Mouse (Mus musculus) spleen, adult 2 months (tissue): ENCODE results near the gene 4930470P17Rik. TPM values are rescaled to one million over a fixed set of nuclear protein-coding genes. Genes with fewer than 3 reads are reported as not detected.

Experiments
- DNase-seq, 2 experiments: peaks; one replicate each; pipeline versions ENCODE4 v3.0.0 to v3.0.0-alpha.2; 2012 to 2021; ENCODE audit warnings: low spot score in 2 of 2, low read depth in 1 of 2
- H3K27ac ChIP-seq: fragments of 200-500 bp; 2 replicates; pipeline ENCODE4 v1.5.1; 2012; ENCODE audit warnings: low read length, inconsistent platforms; ENCODE audit not compliant: insufficient read depth
- H3K27me3 ChIP-seq: fragments of 200-500 bp; 2 replicates; pipeline ENCODE4 v1.6.1; 2012; ENCODE audit warnings: mild to moderate bottlenecking, moderate library complexity, low read length, inconsistent platforms; ENCODE audit not compliant: control insufficient read depth, insufficient read depth
- H3K36me3 ChIP-seq: fragments of 200-500 bp; 2 replicates; pipeline ENCODE4 v1.6.1; 2012; ENCODE audit warnings: mild to moderate bottlenecking, low read length, inconsistent platforms; ENCODE audit not compliant: control insufficient read depth, insufficient read depth
- H3K4me1 ChIP-seq: fragments of 200-500 bp; 2 replicates; pipeline ENCODE4 v1.6.1; 2011; ENCODE audit warnings: inconsistent platforms; ENCODE audit not compliant: control insufficient read depth, insufficient read depth, insufficient read length
- H3K4me3 ChIP-seq: fragments of 200-500 bp; 2 replicates; pipeline ENCODE4 v1.5.1; 2011; ENCODE audit warnings: mild to moderate bottlenecking, inconsistent platforms; ENCODE audit not compliant: insufficient read depth, insufficient read length; ENCODE audit errors: extremely low read depth
- CTCF ChIP-seq: fragments of 200-500 bp; IDR thresholded peaks from 2 replicates; pipeline ENCODE4 v1.5.1; 2011; ENCODE audit warnings: mild to moderate bottlenecking, inconsistent platforms; ENCODE audit not compliant: insufficient read depth, insufficient read length, insufficient replicate concordance; ENCODE audit errors: extremely low read depth
- POLR2A ChIP-seq: fragments of 200-500 bp; IDR thresholded peaks from 2 replicates; pipeline ENCODE4 v1.6.1; 2011; ENCODE audit warnings: low read depth, low read length, inconsistent platforms
- WGBS: fragments of 180-500 bp; shearing (Covaris S2); methylation state at CpG from one replicate; pipeline ENCODE4 v1.1.7; 2018; 5-methylcytosine and 5-hydroxymethylcytosine counted together
- polyA plus RNA-seq: library from polyadenylated mRNA; depleted of rRNA; stranded (reverse); fragments of >200 nt; gene quantifications from 2 replicates; pipeline ENCODE4 v1.2.3, GENCODE M21; 2012; rRNA removed

The 4930470P17Rik gene
- polyA plus RNA-seq, 1 experiment = not detected

GRCm38 (mm10) chr2:170529766-170530165 lies 72.1 kb downstream of the 4930470P17Rik start:
- Histone ChIP-seq H3K27me3 (no peaks in the 10 kb centered on the region), H3K36me3 (no peaks in the 10 kb centered on the region), H3K4me3 (no peak overlapping the region), H3K4me1 (no peaks in the 10 kb centered on the region), H3K27ac (no peak overlapping the region)
- TF ChIP-seq CTCF (no peak), POLR2A (no peak)
- DNase-seq = no peak
- WGBS = 90% methylated on average over 7 of the region's 7 CpGs

Other genes with a start within 250 kb of the 4930470P17Rik start
- 0.11 and 0.35 TPM in 2 replicates for gene Bcas1, start 174.2 kb downstream of the 4930470P17Rik start, polyA plus RNA-seq
- 3.0 and 4.0 TPM in 2 replicates for gene Pfdn4, start 105.6 kb downstream of the 4930470P17Rik start, polyA plus RNA-seq
- gene Cyp24a1, start 104.9 kb downstream of the 4930470P17Rik start, polyA plus RNA-seq = not detected in 2 replicates
- 0.04 and 0.09 TPM in 2 replicates for gene Dok5, start 129.8 kb upstream of the 4930470P17Rik start, polyA plus RNA-seq